Mouse (Mus musculus): ENCODE results near the gene Fgfr2. TPM values are rescaled to one million over a fixed set of nuclear protein-coding genes. Genes with fewer than 3 reads are reported as not detected.

The Fgfr2 gene
- polyA plus RNA-seq, 1 experiment, result 3.0 TPM

- no peaks in the 10 kb centered on the region; the same call in 1 of the 2 replicates for H3K4me1 ChIP-seq (ENCODE audit: control insufficient read depth, insufficient read depth, low read length)
Measured at GRCm38 (mm10) chr7:130246483-130246882, 2876.7 kb downstream of the Fgfr2 start.

GRCm38 (mm10) chr7:130244545-130244944 lies 2878.6 kb downstream of the Fgfr2 start:
- Histone ChIP-seq H3K4me1 (ENCODE audit: control insufficient read depth, insufficient read depth, low read length) (no peaks in the 10 kb centered on the region; the same call in 1 of the 2 replicates), H3K36me3 (ENCODE audit: control insufficient read depth, insufficient read depth, low read length) (no peaks in the 10 kb centered on the region), H3K4me3 (ENCODE audit: control insufficient read depth, low read depth, low read length) (no peak overlapping the region), H3K27me3 (ENCODE audit: control insufficient read depth, insufficient read depth, low read length) (no peaks in the 10 kb centered on the region), H3K27ac (ENCODE audit: control insufficient read depth, insufficient read depth, low read depth, low read length) (no peak overlapping the region)
- TF ChIP-seq POLR2A (IDR thresholded peaks at IDR 0.05; ENCODE audit: control insufficient read depth, low read depth, low read length), result no peak
- TF ChIP-seq CTCF (IDR thresholded peaks at IDR 0.05; ENCODE audit: control insufficient read depth, insufficient read depth, insufficient replicate concordance, low read depth, low read length), result no peak

More at GRCm38 (mm10) chr7:130246483-130246882, 2876.7 kb downstream of the Fgfr2 start:
- Histone ChIP-seq H3K4me3 (ENCODE audit: control insufficient read depth, low read depth, low read length) (no peak overlapping the region), H3K27me3 (ENCODE audit: control insufficient read depth, insufficient read depth, low read length) (no peaks in the 10 kb centered on the region), H3K27ac (ENCODE audit: control insufficient read depth, insufficient read depth, low read depth, low read length) (no peak overlapping the region), H3K36me3 (ENCODE audit: control insufficient read depth, insufficient read depth, low read length) (no peaks in the 10 kb centered on the region)
- TF ChIP-seq POLR2A (IDR thresholded peaks at IDR 0.05; ENCODE audit: control insufficient read depth, low read depth, low read length) (no peak), CTCF (IDR thresholded peaks at IDR 0.05; ENCODE audit: control insufficient read depth, insufficient read depth, insufficient replicate concordance, low read depth, low read length) (no peak)

- Histone ChIP-seq H3K4me3 (ENCODE audit: control insufficient read depth, low read depth, low read length) (no peak overlapping the region), H3K36me3 (ENCODE audit: control insufficient read depth, insufficient read depth, low read length) (no peaks in the 10 kb centered on the region), H3K27ac (ENCODE audit: control insufficient read depth, insufficient read depth, low read depth, low read length) (no peak overlapping the region), H3K4me1 (ENCODE audit: control insufficient read depth, insufficient read depth, low read length) (no peaks in the 10 kb centered on the region; the same call in 1 of the 2 replicates), H3K27me3 (ENCODE audit: control insufficient read depth, insufficient read depth, low read length) (no peaks in the 10 kb centered on the region)
- TF ChIP-seq CTCF (IDR thresholded peaks at IDR 0.05; ENCODE audit: control insufficient read depth, insufficient read depth, insufficient replicate concordance, low read depth, low read length), result no peak
- TF ChIP-seq POLR2A (IDR thresholded peaks at IDR 0.05; ENCODE audit: control insufficient read depth, low read depth, low read length), result no peak
Measured at GRCm38 (mm10) chr7:130243811-130244210, 2879.3 kb downstream of the Fgfr2 start.

- no peaks in the 10 kb centered on the region for H3K36me3 ChIP-seq (ENCODE audit: control insufficient read depth, insufficient read depth, low read length)
- H3K27me3 ChIP-seq (ENCODE audit: control insufficient read depth, insufficient read depth, low read length), result no peaks in the 10 kb centered on the region
- no peaks in the 10 kb centered on the region for H3K4me1 ChIP-seq (ENCODE audit: control insufficient read depth, insufficient read depth, low read length)
- TF ChIP-seq POLR2A (IDR thresholded peaks at IDR 0.05; ENCODE audit: control insufficient read depth, low read depth, low read length), result no peak
- no peak for TF ChIP-seq CTCF (IDR thresholded peaks at IDR 0.05; ENCODE audit: control insufficient read depth, insufficient read depth, insufficient replicate concordance, low read depth, low read length)
- H3K4me3 ChIP-seq (ENCODE audit: control insufficient read depth, low read depth, low read length), result no peak overlapping the region
- no peak overlapping the region for H3K27ac ChIP-seq (ENCODE audit: control insufficient read depth, insufficient read depth, low read depth, low read length)
Measured at GRCm38 (mm10) chr7:130240191-130240590, 2883.0 kb downstream of the Fgfr2 start.

GRCm38 (mm10) chr7:130237244-130237643 lies 2885.9 kb downstream of the Fgfr2 start:
- Histone ChIP-seq H3K36me3 (ENCODE audit: control insufficient read depth, insufficient read depth, low read length) (no peaks in the 10 kb centered on the region), H3K27ac (ENCODE audit: control insufficient read depth, insufficient read depth, low read depth, low read length) (no peak overlapping the region), H3K4me1 (ENCODE audit: control insufficient read depth, insufficient read depth, low read length) (no peaks in the 10 kb centered on the region), H3K4me3 (ENCODE audit: control insufficient read depth, low read depth, low read length) (no peak overlapping the region), H3K27me3 (ENCODE audit: control insufficient read depth, insufficient read depth, low read length) (no peaks in the 10 kb centered on the region)
- TF ChIP-seq CTCF (IDR thresholded peaks at IDR 0.05; ENCODE audit: control insufficient read depth, insufficient read depth, insufficient replicate concordance, low read depth, low read length) (no peak), POLR2A (IDR thresholded peaks at IDR 0.05; ENCODE audit: control insufficient read depth, low read depth, low read length) (no peak)

GRCm38 (mm10) chr7:130233777-130234176 lies 2889.4 kb downstream of the Fgfr2 start:
- Histone ChIP-seq H3K27ac (ENCODE audit: control insufficient read depth, insufficient read depth, low read depth, low read length) (no peak overlapping the region), H3K27me3 (ENCODE audit: control insufficient read depth, insufficient read depth, low read length) (no peaks in the 10 kb centered on the region), H3K4me3 (ENCODE audit: control insufficient read depth, low read depth, low read length) (no peak overlapping the region), H3K4me1 (ENCODE audit: control insufficient read depth, insufficient read depth, low read length) (no peaks in the 10 kb centered on the region), H3K36me3 (ENCODE audit: control insufficient read depth, insufficient read depth, low read length) (no peaks in the 10 kb centered on the region)
- no peak for TF ChIP-seq POLR2A (IDR thresholded peaks at IDR 0.05; ENCODE audit: control insufficient read depth, low read depth, low read length)
- TF ChIP-seq CTCF (IDR thresholded peaks at IDR 0.05; ENCODE audit: control insufficient read depth, insufficient read depth, insufficient replicate concordance, low read depth, low read length), result no peak

- Histone ChIP-seq H3K27ac (ENCODE audit: control insufficient read depth, insufficient read depth, low read depth, low read length) (no peak overlapping the region), H3K27me3 (ENCODE audit: control insufficient read depth, insufficient read depth, low read length) (no peaks in the 10 kb centered on the region), H3K4me1 (ENCODE audit: control insufficient read depth, insufficient read depth, low read length) (no peaks in the 10 kb centered on the region), H3K4me3 (ENCODE audit: control insufficient read depth, low read depth, low read length) (no peak overlapping the region), H3K36me3 (ENCODE audit: control insufficient read depth, insufficient read depth, low read length) (no peaks in the 10 kb centered on the region)
- TF ChIP-seq POLR2A (IDR thresholded peaks at IDR 0.05; ENCODE audit: control insufficient read depth, low read depth, low read length) (no peak), CTCF (IDR thresholded peaks at IDR 0.05; ENCODE audit: control insufficient read depth, insufficient read depth, insufficient replicate concordance, low read depth, low read length) (no peak)
Measured at GRCm38 (mm10) chr7:130230034-130230433, 2893.1 kb downstream of the Fgfr2 start.

- no peak overlapping the region for H3K4me3 ChIP-seq (ENCODE audit: control insufficient read depth, low read depth, low read length)
- no peak overlapping the region for H3K27ac ChIP-seq (ENCODE audit: control insufficient read depth, insufficient read depth, low read depth, low read length)
- H3K27me3 ChIP-seq (ENCODE audit: control insufficient read depth, insufficient read depth, low read length), result no peaks in the 10 kb centered on the region
- no peak for TF ChIP-seq CTCF (IDR thresholded peaks at IDR 0.05; ENCODE audit: control insufficient read depth, insufficient read depth, insufficient replicate concordance, low read depth, low read length)
- TF ChIP-seq POLR2A (IDR thresholded peaks at IDR 0.05; ENCODE audit: control insufficient read depth, low read depth, low read length), result no peak
- no peaks in the 10 kb centered on the region for H3K36me3 ChIP-seq (ENCODE audit: control insufficient read depth, insufficient read depth, low read length)
- no peaks in the 10 kb centered on the region; the same call in 1 of the 2 replicates for H3K4me1 ChIP-seq (ENCODE audit: control insufficient read depth, insufficient read depth, low read length)
Measured at GRCm38 (mm10) chr7:130225227-130225626, 2897.9 kb downstream of the Fgfr2 start.
